Mouse (Mus musculus) stomach, embryonic 16.5 days (tissue): Measurements from ENCODE around the gene 4930486L24Rik. TPM values are rescaled to one million over a fixed set of nuclear protein-coding genes. Genes with fewer than 3 reads are reported as not detected.
"Not testable (repeated sequence)": the region's sequence is repeated elsewhere in the genome, so short reads cannot be mapped to it uniquely, and the experiment has no call there.

Experiments
- ATAC-seq: fragments of 200-750 bp; cut with Nextera tagmentation; 2 replicates; pipeline ENCODE4 v1.8.0; 2017; ENCODE audit warnings: moderate number of reproducible peaks, moderate TSS enrichment; ENCODE audit not compliant: insufficient read depth, low FRiP score
- H3K27ac ChIP-seq: fragments of 300-500 bp; sonication (generic); 2 replicates; pipeline ENCODE4 v1.5.1; 2014; ENCODE audit warnings: low read length
- H3K27me3 ChIP-seq: fragments of 300-500 bp; sonication (generic); 2 replicates; pipeline ENCODE4 v1.6.1; 2014; ENCODE audit warnings: low read length, control low read depth, mixed read lengths; ENCODE audit not compliant: control insufficient read depth, insufficient read depth
- H3K36me3 ChIP-seq: fragments of 300-500 bp; sonication (generic); 2 replicates; pipeline ENCODE4 v1.6.1; 2014; ENCODE audit warnings: low read length; ENCODE audit not compliant: control insufficient read depth, insufficient read depth
- H3K4me1 ChIP-seq: fragments of 300-500 bp; sonication (generic); 2 replicates; pipeline ENCODE4 v1.6.1; 2014; ENCODE audit warnings: low read length, control low read depth, mixed read lengths; ENCODE audit not compliant: control insufficient read depth, insufficient read depth
- H3K4me2 ChIP-seq: fragments of 300-500 bp; sonication (generic); 2 replicates; pipeline ENCODE4 v1.6.1; 2014; ENCODE audit warnings: low read depth, low read length, mixed read lengths
- H3K4me3 ChIP-seq: fragments of 300-500 bp; sonication (generic); replicated peaks from 2 replicates; pipeline ENCODE4 v1.5.1; 2014; ENCODE audit warnings: mild to moderate bottlenecking, low read length
- H3K9ac ChIP-seq: fragments of 300-500 bp; sonication (generic); 2 replicates; pipeline ENCODE4 v1.6.1; 2014; ENCODE audit warnings: low read length
- H3K9me3 ChIP-seq: fragments of 300-500 bp; sonication (generic); replicated peaks from 2 replicates; pipeline ENCODE4 v1.6.1; 2016; ENCODE audit warnings: low read length, control low read depth; ENCODE audit not compliant: control insufficient read depth
- WGBS: fragments of 180-500 bp; shearing (Covaris S2); extraction: QIAGEN DNeasy Blood & Tissue Kit; methylation state at CpG from one replicate; pipeline ENCODE4 v1.1.7; 2014; 5-methylcytosine and 5-hydroxymethylcytosine counted together
- polyA plus RNA-seq: library from polyadenylated mRNA; unstranded; fragments of >200 nt; fragmentation: Nextera tagmentation; extraction: Ambion mirVana; gene quantifications from 2 replicates; pipeline ENCODE4 v1.2.1, GENCODE M21; 2015

The 4930486L24Rik gene
- not detected in 2 replicates for polyA plus RNA-seq

DNA sequence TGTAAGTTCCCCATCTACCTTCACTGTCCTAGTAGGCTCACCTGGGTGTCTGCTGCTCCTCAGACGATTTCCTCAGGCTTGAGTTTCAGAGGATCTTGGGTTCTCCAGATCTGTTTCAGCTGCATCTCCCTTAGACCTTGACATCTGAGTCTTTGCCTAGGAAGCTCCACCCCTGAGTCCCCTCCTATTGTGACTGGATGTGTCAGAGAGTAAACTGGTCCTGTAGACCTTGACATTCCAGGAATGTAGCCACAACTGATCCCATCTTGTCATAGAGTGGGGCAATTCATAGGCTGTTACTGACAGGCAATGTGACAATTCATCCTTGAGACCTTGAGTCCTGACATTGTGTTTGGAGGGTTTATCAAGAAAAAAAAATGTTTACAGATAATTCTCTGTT is at the start of gene 4930486L24Rik:
Gene 4930486L24Rik, minus strand, starts transcription at position 195 of the 400 bp plus-strand sequence.
- Histone ChIP-seq H3K27ac (no peak within 1 kb of the TSS), H3K4me1 (no peaks in the 10 kb centered on the region), H3K9ac (no peak within 1 kb of the TSS), H3K9me3 (no peaks in the 10 kb centered on the region), H3K4me2 (no peak within 1 kb of the TSS), H3K27me3 (no peaks in the 10 kb centered on the region), H3K4me3 (no peak within 1 kb of the TSS), H3K36me3 (no peaks in the 10 kb centered on the region)
- WGBS, result 58% methylated on average over 1 of the region's 1 CpGs
- ATAC-seq, result no peak

DNA sequence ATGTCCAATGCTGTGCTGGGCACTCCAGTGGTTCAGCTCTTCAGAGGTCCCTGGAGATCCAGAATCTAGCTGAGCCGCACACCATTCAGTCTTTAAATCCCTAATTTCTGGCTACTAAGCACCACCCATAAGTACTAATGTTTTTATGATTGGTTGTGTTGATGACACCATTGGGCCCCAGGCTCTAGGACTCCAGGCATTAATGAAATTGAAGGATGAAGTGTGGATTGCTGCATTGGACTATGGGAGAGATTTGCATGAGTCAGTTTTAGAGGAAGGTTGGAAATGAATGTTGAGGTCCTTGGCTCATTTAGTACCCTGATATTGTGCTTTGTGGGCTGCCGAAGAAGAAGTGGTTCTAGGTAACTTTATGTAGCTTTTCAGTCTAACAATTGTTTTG is 40.5 kb upstream of the 4930486L24Rik start, which contains the start of gene Tpbpb:
Gene Tpbpb, minus strand, starts transcription at position 101 of the 400 bp plus-strand sequence.
- ATAC-seq, H3K4me3 ChIP-seq: not testable (repeated sequence)
- 84% methylated on average over 2 of the region's 2 CpGs for WGBS

DNA sequence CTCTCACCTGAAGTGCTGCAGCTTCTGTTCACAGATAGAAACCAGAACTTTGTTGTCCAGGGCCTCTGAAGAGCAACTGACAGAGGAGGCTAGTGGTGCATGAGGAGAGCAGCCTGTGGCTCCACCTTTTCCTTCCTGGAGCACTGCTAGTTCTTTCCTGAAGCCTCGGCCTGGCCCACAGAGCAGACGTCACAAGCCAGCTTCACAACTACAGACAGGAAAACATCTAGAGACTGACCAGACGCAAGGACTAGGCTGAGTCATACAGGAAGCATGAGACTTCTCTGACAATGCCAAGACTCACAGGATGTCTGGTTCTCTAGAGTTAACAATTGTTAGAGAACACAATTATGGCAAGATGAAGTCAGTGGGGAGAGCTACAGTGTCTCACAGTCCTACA is 33.1 kb upstream of the 4930486L24Rik start, which contains the start of gene Ctla2b:
Gene Ctla2b, minus strand, starts transcription at position 120 of the 400 bp plus-strand sequence.
- WGBS, result 61% methylated on average over 3 of the region's 3 CpGs

More for the DNA sequence above, 40.5 kb upstream of the 4930486L24Rik start, which contains the start of gene Tpbpb:
- H3K9ac ChIP-seq, H3K27me3 ChIP-seq, H3K9me3 ChIP-seq, H3K4me2 ChIP-seq, H3K36me3 ChIP-seq, H3K27ac ChIP-seq, H3K4me1 ChIP-seq: not testable (repeated sequence)

DNA sequence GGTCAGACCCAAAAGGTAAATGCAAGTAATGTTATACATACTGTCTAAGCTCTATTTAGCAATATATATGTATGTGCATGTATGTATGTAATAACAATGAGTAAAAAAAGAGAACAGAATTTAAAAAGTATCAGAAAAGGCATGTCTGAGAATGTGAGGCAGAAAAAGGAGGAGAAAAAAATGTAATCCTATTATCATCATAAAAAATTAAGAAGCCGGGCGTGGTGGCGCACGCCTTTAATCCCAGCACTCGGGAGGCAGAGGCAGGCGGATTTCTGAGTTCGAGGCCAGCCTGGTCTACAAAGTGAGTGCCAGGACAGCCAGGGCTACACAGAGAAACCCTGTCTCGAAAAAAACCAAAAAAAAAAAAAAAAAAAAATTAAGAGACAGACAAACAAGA is 32.5 kb upstream of the 4930486L24Rik start, which contains the start of gene Gm49392:
Gene Gm49392, minus strand, starts transcription at position 101 of the 400 bp plus-strand sequence.
- not testable (repeated sequence) for ATAC-seq

More for the DNA sequence above, 33.1 kb upstream of the 4930486L24Rik start, which contains the start of gene Ctla2b:
- ATAC-seq, result peak; percentile 47
- H3K27me3 ChIP-seq, result no peaks in the 10 kb centered on the region
- H3K4me2 ChIP-seq, result no peak within 1 kb of the TSS
- no peak within 1 kb of the TSS for H3K27ac ChIP-seq
- H3K9ac ChIP-seq, result no peak within 1 kb of the TSS
- no peak within 1 kb of the TSS for H3K4me3 ChIP-seq
- no peaks in the 10 kb centered on the region for H3K9me3 ChIP-seq
- H3K4me1 ChIP-seq, result no peaks in the 10 kb centered on the region
- H3K36me3 ChIP-seq, result no peaks in the 10 kb centered on the region

DNA sequence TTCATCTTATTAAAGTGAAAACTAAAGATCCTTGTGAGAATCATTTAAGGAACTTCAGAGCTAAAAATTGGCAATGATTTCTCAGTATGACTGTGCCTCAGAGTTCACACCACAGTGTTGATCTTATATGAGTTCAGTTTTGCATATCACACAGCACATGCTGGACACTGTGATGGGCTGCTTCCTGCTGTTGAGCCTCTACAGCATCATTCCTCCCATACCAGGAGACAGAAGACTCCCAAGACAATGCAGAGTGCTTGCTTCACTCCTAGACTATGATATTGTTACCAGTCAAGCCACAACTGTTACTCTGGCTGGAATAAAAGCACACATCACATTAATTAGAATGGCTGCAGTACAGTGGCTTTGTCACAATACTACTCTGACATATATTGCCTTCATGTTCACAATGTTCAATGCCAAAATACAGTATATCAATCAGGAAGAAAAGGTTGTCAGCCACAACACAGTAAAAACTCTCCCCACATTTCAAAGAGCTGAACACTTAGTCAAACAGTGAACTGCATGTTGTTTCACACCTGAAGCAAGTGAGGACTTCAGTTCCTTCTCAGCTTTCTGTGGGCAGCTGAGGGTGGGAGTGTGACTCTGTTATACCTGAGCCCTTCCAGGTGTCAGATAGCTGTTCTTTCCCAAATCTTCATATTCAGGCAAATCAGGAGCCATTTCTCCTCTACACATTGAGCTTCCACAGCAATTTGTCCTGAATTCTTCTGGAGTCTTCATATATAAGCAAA is 31.3 kb upstream of the 4930486L24Rik start:
- no peaks in the 10 kb centered on the region for H3K4me1 ChIP-seq
- H3K27me3 ChIP-seq, result no peaks in the 10 kb centered on the region
- H3K4me3 ChIP-seq, result no peak overlapping the region
- H3K9ac ChIP-seq, result no peak overlapping the region
- H3K36me3 ChIP-seq, result no peaks in the 10 kb centered on the region
- no peaks in the 10 kb centered on the region for H3K9me3 ChIP-seq
- no peak overlapping the region for H3K27ac ChIP-seq
- no peak for ATAC-seq
- H3K4me2 ChIP-seq, result no peak overlapping the region

More for the DNA sequence above, 32.5 kb upstream of the 4930486L24Rik start, which contains the start of gene Gm49392:
- not testable (repeated sequence) for H3K9ac ChIP-seq, H3K4me3 ChIP-seq, H3K9me3 ChIP-seq, H3K4me1 ChIP-seq, H3K4me2 ChIP-seq, H3K36me3 ChIP-seq, H3K27ac ChIP-seq, H3K27me3 ChIP-seq
- 91% methylated on average over 7 of the region's 8 CpGs for WGBS

DNA sequence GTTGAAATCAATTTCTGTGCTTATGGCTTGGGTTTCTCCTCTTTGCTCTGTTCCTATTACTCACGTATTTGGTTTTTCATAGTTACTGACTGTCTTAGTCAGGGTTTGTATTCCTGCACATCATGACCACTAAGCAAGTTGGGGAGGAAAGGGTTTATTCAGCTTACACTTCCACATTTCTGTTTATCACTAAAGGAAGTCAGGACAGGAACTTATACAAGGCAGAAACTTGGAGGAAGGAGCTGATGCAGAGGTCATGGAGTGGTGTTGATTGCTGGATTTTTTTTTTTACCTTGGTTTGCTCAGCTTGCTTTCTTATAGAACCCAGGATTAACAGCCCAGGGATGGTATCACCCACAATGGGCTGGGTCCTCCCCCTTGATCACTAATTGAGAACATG is 28.0 kb upstream of the 4930486L24Rik start:
- no peaks in the 10 kb centered on the region for H3K4me1 ChIP-seq
- no peak overlapping the region for H3K4me2 ChIP-seq
- no peak overlapping the region for H3K9ac ChIP-seq
- H3K27me3 ChIP-seq, result no peaks in the 10 kb centered on the region
- H3K4me3 ChIP-seq, result no peak overlapping the region
- no peaks in the 10 kb centered on the region for H3K36me3 ChIP-seq
- no peak for ATAC-seq
- H3K9me3 ChIP-seq, result no peaks in the 10 kb centered on the region
- no peak overlapping the region for H3K27ac ChIP-seq
- 76% methylated on average over 1 of the region's 1 CpGs for WGBS

DNA sequence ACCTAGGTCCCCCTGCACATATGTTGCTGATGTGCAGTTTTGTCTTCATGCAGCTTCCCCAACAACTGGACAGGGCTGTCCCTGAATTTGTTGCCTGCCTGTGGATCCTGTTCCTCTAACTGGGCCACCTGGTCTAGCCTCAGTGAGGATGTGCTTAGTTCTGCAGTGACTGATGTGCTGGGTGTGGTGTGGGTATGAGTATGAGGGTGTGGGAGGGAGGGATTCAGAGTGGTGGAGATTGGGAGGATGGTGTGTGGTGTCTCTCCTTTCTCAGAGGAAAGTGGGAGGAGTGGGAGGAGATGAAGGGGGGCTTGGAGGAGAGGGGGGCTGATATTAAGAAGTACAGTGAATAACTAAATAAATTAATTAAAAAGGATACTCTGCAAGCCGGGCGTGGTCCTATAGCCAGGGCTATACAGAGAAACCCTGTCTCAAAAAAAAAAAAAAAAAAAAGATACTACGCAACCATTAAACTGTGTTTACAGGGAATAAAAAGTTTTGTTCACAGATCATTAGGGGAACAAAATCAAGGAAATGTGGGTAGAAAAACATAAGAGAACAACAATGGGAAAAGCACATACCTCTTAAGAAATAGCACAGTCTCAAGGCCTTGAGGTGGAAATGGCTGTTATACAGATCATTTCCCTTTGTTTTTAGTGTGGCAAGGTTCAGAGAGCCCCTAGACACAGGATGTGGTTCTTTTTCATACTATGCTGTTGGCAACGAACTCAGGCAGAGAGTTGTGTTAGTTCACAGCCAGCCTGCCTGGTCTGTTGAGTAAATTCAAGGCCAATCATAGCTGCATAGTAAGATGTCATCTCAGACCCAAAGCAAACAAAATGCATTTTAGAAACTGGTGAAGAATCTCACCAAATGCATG is 15.8 kb downstream of the 4930486L24Rik start:
- H3K9me3 ChIP-seq, result no peaks in the 10 kb centered on the region
- no peak overlapping the region for H3K4me3 ChIP-seq
- ATAC-seq, result peak; percentile 40; the same call in 1 of the 2 replicates
- H3K4me1 ChIP-seq, result no peaks in the 10 kb centered on the region
- no peaks in the 10 kb centered on the region for H3K27me3 ChIP-seq
- 79% methylated on average over 4 of the region's 4 CpGs for WGBS
- H3K36me3 ChIP-seq, result no peaks in the 10 kb centered on the region
- peak overlapping the region; percentile 15; the same call in 1 of the 2 replicates for H3K27ac ChIP-seq
- H3K9ac ChIP-seq, result no peak overlapping the region
- no peak overlapping the region for H3K4me2 ChIP-seq

DNA sequence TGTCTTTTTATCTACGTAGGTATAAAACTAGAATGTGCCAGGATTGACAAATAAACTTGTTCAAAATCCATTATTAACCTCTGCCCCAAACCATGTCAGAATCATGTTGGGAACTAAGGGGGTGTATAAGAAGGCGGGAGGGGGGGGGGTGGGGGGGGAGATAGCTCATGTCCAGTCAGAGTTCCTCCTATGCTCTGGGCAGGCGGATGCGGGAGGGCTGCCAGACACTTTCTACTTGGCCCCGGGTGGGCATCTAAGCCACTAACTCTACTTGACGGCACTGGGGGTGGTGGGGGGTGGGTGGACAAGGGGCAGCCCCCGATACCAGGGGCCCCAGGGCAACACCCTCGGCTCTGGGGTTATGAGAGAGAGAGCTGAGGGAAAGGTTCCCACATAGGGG is 21.1 kb downstream of the 4930486L24Rik start:
- Histone ChIP-seq H3K4me2 (no peak overlapping the region), H3K36me3 (no peaks in the 10 kb centered on the region), H3K27ac (no peak overlapping the region), H3K4me1 (no peaks in the 10 kb centered on the region), H3K27me3 (no peaks in the 10 kb centered on the region), H3K9ac (no peak overlapping the region), H3K4me3 (no peak overlapping the region), H3K9me3 (no peaks in the 10 kb centered on the region)
- WGBS, result 81% methylated on average over 8 of the region's 8 CpGs
- ATAC-seq, result no peak

DNA sequence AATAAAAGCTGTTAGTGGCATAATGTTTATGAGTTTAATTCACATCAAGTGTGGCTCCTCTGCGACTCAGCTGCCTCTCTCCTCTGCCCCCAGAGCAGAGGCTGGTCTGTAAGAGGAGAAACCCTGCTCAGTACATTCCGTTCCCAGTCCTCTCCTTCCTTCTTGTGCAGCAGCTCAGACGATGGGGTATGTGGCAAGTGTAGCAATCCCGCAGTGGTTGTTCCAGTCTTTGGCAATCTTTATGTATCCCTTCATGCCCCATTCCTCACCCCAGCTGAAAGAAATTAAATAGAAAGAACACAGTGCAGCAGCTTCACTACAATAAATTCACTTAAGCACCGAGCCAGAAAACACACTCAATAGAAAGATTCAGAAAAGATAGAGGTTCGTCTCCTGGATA is 21.6 kb downstream of the 4930486L24Rik start:
- no peaks in the 10 kb centered on the region for H3K27me3 ChIP-seq
- H3K4me1 ChIP-seq, result no peaks in the 10 kb centered on the region
- WGBS, result 75% methylated on average over 6 of the region's 6 CpGs
- H3K9me3 ChIP-seq, result no peaks in the 10 kb centered on the region
- no peak overlapping the region for H3K4me3 ChIP-seq
- H3K27ac ChIP-seq, result no peak overlapping the region
- no peak for ATAC-seq
- H3K4me2 ChIP-seq, result no peak overlapping the region
- H3K9ac ChIP-seq, result no peak overlapping the region
- H3K36me3 ChIP-seq, result no peaks in the 10 kb centered on the region
